Mouse (Mus musculus) central nervous system, embryonic 11.5 days (tissue): Measurements from ENCODE around the gene 4833439L19Rik. TPM values are rescaled to one million over a fixed set of nuclear protein-coding genes. Genes with fewer than 3 reads are reported as not detected.

Experiments used
- polyA plus RNA-seq: library from polyadenylated mRNA; depleted of rRNA; stranded (reverse); fragments of >200 nt; gene quantifications from 2 replicates; pipeline ENCODE4 v1.2.3, GENCODE M21; 2012; rRNA removed

4833439L19Rik gene
- 96.1 and 123 TPM in 2 replicates for polyA plus RNA-seq

GRCm38 (mm10) chr13:54565201-54565581 lies at the start of gene 4833439L19Rik:
Gene 4833439L19Rik (minus strand): TSS chr13:54565435.

GRCm38 (mm10) chr13:54610972-54611754 lies 45.9 kb upstream of the 4833439L19Rik start, which contains the start of gene Cltb:
Gene Cltb (minus strand): TSS chr13:54611344.

DNA sequence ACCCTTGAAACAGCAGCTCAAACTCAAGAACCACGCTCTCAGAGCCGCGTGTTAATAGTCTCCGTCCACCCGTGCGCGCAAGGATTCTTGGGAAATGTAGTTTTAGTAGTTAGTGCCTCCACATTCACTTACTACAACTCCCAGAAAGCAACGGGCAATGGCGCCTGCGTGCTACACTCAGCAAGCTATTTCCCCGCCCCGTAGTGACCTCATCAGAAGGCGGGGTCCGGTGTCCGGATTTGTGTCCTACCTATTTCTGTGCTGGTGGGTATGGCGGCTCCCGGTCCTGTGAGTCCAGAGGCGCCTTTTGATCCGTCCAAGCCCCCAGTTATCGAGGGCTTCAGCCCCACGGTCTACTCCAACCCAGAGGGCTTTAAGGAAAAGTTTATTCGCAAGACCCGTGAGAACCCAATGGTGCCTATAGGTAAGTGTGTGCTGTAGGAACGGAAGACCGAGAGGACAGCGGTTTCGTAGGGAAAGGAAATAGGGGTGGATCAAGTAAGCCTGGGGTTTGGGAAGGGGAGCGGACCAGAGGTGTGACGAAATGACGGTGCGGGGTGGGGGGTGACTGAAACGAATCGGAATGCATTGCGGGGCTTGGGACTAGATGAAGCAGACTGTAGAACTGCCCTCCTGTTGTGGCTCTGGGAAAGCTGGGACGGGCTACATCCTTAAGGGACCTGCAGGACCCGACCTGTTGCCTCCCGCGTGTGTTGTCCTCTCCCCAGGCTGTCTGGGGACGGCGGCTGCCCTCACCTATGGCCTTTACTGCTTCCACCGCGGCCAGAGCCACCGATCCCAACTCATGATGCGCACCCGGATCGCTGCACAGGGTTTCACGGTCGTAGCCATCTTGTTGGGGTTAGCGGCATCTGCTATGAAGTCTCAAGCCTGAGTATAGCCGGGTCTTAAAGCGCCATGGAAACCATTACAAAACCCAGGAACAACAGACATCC lies 25.0 kb upstream of the 4833439L19Rik start, which contains the start of the genes Nop16 and Higd2a:
Nop16 (minus strand) TSS at position 95 of the 956 bp plus-strand sequence.
Higd2a (plus strand) TSS at position 212 of the 956 bp plus-strand sequence.

GRCm38 (mm10) chr13:54574854-54575481 lies 9.7 kb upstream of the 4833439L19Rik start, which contains the start of gene Arl10:
Gene Arl10 (plus strand): TSS chr13:54575015.

GRCm38 (mm10) chr13:54503604-54504521 lies 61.4 kb downstream of the 4833439L19Rik start, which contains the start of gene Simc1:
Gene Simc1 (plus strand): TSS chr13:54503779.

Other genes with a start within 250 kb of the 4833439L19Rik start
- 26.4 and 34.4 TPM in 2 replicates for gene Cplx2, start 194.1 kb downstream of the 4833439L19Rik start, polyA plus RNA-seq
- 60.4 and 87.4 TPM in 2 replicates for gene Thoc3, start 96.6 kb downstream of the 4833439L19Rik start, polyA plus RNA-seq
- 15.9 and 25.4 TPM in 2 replicates for gene Simc1, start 61.7 kb downstream of the 4833439L19Rik start, polyA plus RNA-seq
- gene Arl10, start 9.6 kb upstream of the 4833439L19Rik start, polyA plus RNA-seq = 36.7 and 66.8 TPM in 2 replicates
- 54.7 and 57.8 TPM in 2 replicates for gene Nop16, start 24.7 kb upstream of the 4833439L19Rik start, polyA plus RNA-seq
- gene Higd2a, start 24.8 kb upstream of the 4833439L19Rik start, polyA plus RNA-seq = 56.6 and 82.0 TPM in 2 replicates
- gene Cltb, start 45.9 kb upstream of the 4833439L19Rik start, polyA plus RNA-seq = 16.9 and 33.2 TPM in 2 replicates
- gene Faf2, start 56.3 kb upstream of the 4833439L19Rik start, polyA plus RNA-seq = 57.7 and 76.1 TPM in 2 replicates
- gene Rnf44, start 128.5 kb upstream of the 4833439L19Rik start, polyA plus RNA-seq = 105 and 157 TPM in 2 replicates
- 0.26 and 0.36 TPM in 2 replicates for gene Cdhr2, start 136.0 kb upstream of the 4833439L19Rik start, polyA plus RNA-seq
- gene Gprin1, start 184.4 kb upstream of the 4833439L19Rik start, polyA plus RNA-seq = 16.2 and 27.4 TPM in 2 replicates
- gene Sncb, start 201.2 kb upstream of the 4833439L19Rik start, polyA plus RNA-seq = 2.1 TPM in 2 replicates
- gene Eif4e1b, start 218.6 kb upstream of the 4833439L19Rik start, polyA plus RNA-seq = not detected in 2 replicates
- gene Tspan17, start 223.9 kb upstream of the 4833439L19Rik start, polyA plus RNA-seq = 8.4 and 10.4 TPM in 2 replicates